Mouse (Mus musculus): ENCODE results near the gene Foxj1. TPM values are rescaled to one million over a fixed set of nuclear protein-coding genes. Genes with fewer than 3 reads are reported as not detected.

The Foxj1 gene
- polyA plus RNA-seq (2015; fragmentation: Illumina TruSeq; extraction: RNeasy Lipid Tissue Mini Kit (QIAGEN cat#74804); ENCODE audit: low read depth, low replicate concordance) = 12.3 TPM

GRCm38 (mm10) chr11:116335244-116336036, at the start of gene Foxj1:
TSS of gene Foxj1 (minus strand) at chr11:116335399.

DNA sequence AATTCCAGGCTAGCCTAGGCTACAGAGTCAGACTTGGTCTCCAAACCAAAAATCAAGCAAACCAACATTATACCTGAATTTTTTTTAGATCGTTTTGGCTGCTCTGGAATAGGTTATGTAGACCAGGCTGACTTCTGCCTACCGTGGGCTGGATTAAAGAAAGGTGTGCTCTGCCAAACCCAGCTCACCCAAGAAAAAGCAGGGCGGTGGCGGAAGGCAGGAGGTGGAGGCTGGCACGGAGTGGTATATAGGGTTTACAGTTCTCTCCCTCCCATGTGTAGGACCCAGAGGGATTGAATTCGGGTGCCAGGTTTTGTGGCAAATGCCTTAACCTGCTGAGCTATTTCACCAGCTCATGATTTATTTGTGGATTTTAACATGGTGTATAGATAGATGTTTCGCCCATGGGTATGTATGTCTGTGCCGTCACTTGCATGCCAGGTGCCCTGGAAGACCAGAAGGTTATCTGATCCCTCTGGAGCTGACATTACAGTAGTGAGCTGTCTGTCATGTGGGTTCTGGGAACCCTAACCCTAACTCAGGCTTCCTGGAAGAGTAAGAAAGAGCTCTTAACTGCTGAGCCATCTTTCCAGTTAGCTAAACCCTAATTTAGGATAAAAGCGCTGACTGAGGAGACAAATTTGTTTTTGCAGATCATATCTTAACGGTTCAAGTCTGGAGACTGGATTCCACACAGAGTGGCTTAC, 28.0 kb downstream of the Foxj1 start, which contains the start of gene Exoc7:
Exoc7 (minus strand) TSS at position 215 of the 707 bp plus-strand sequence.

GRCm38 (mm10) chr11:116280751-116281663, 54.2 kb downstream of the Foxj1 start, which contains the start of gene Galr2:
TSS of gene Galr2 (plus strand) at chr11:116280939.

Other genes with a start within 250 kb of the Foxj1 start
- 423 TPM for gene Wbp2, start 248.4 kb downstream of the Foxj1 start, polyA plus RNA-seq (2015; fragmentation: Illumina TruSeq; extraction: RNeasy Lipid Tissue Mini Kit (QIAGEN cat#74804); ENCODE audit: low read depth, low replicate concordance)
- gene Trim47, start 208.2 kb downstream of the Foxj1 start, polyA plus RNA-seq (2015; fragmentation: Illumina TruSeq; extraction: RNeasy Lipid Tissue Mini Kit (QIAGEN cat#74804); ENCODE audit: low read depth, low replicate concordance) = 4.4 TPM
- gene Trim65, start 204.3 kb downstream of the Foxj1 start, polyA plus RNA-seq (2015; fragmentation: Illumina TruSeq; extraction: RNeasy Lipid Tissue Mini Kit (QIAGEN cat#74804); ENCODE audit: low read depth, low replicate concordance) = 3.2 TPM
- gene Mrpl38, start 196.5 kb downstream of the Foxj1 start, polyA plus RNA-seq (2015; fragmentation: Illumina TruSeq; extraction: RNeasy Lipid Tissue Mini Kit (QIAGEN cat#74804); ENCODE audit: low read depth, low replicate concordance) = 64.8 TPM
- 37.6 TPM for gene Fbf1, start 167.2 kb downstream of the Foxj1 start, polyA plus RNA-seq (2015; fragmentation: Illumina TruSeq; extraction: RNeasy Lipid Tissue Mini Kit (QIAGEN cat#74804); ENCODE audit: low read depth, low replicate concordance)
- gene Ten1, start 136.5 kb downstream of the Foxj1 start, polyA plus RNA-seq (2015; fragmentation: Illumina TruSeq; extraction: RNeasy Lipid Tissue Mini Kit (QIAGEN cat#74804); ENCODE audit: low read depth, low replicate concordance) = 58.6 TPM
- gene Acox1, start 136.4 kb downstream of the Foxj1 start, polyA plus RNA-seq (2015; fragmentation: Illumina TruSeq; extraction: RNeasy Lipid Tissue Mini Kit (QIAGEN cat#74804); ENCODE audit: low read depth, low replicate concordance) = 119 TPM
- gene Evpl, start 97.3 kb downstream of the Foxj1 start, polyA plus RNA-seq (2015; fragmentation: Illumina TruSeq; extraction: RNeasy Lipid Tissue Mini Kit (QIAGEN cat#74804); ENCODE audit: low read depth, low replicate concordance) = 1.3 TPM
- gene Srp68, start 61.2 kb downstream of the Foxj1 start, polyA plus RNA-seq (2015; fragmentation: Illumina TruSeq; extraction: RNeasy Lipid Tissue Mini Kit (QIAGEN cat#74804); ENCODE audit: low read depth, low replicate concordance) = 58.8 TPM
- gene Galr2, start 54.5 kb downstream of the Foxj1 start, polyA plus RNA-seq (2015; fragmentation: Illumina TruSeq; extraction: RNeasy Lipid Tissue Mini Kit (QIAGEN cat#74804); ENCODE audit: low read depth, low replicate concordance) = not detected
- gene Exoc7, start 28.2 kb downstream of the Foxj1 start, polyA plus RNA-seq (2015; fragmentation: Illumina TruSeq; extraction: RNeasy Lipid Tissue Mini Kit (QIAGEN cat#74804); ENCODE audit: low read depth, low replicate concordance) = 74.2 TPM
- gene Rnf157, start 77.6 kb upstream of the Foxj1 start, polyA plus RNA-seq (2015; fragmentation: Illumina TruSeq; extraction: RNeasy Lipid Tissue Mini Kit (QIAGEN cat#74804); ENCODE audit: low read depth, low replicate concordance) = 178 TPM
- 50.3 TPM for gene Ubald2, start 98.7 kb upstream of the Foxj1 start, polyA plus RNA-seq (2015; fragmentation: Illumina TruSeq; extraction: RNeasy Lipid Tissue Mini Kit (QIAGEN cat#74804); ENCODE audit: low read depth, low replicate concordance)
- 0.10 TPM for gene Qrich2, start 130.8 kb upstream of the Foxj1 start, polyA plus RNA-seq (2015; fragmentation: Illumina TruSeq; extraction: RNeasy Lipid Tissue Mini Kit (QIAGEN cat#74804); ENCODE audit: low read depth, low replicate concordance)
- 58.7 TPM for gene Prpsap1, start 158.8 kb upstream of the Foxj1 start, polyA plus RNA-seq (2015; fragmentation: Illumina TruSeq; extraction: RNeasy Lipid Tissue Mini Kit (QIAGEN cat#74804); ENCODE audit: low read depth, low replicate concordance)
- gene Sphk1, start 195.5 kb upstream of the Foxj1 start, polyA plus RNA-seq (2015; fragmentation: Illumina TruSeq; extraction: RNeasy Lipid Tissue Mini Kit (QIAGEN cat#74804); ENCODE audit: low read depth, low replicate concordance) = 4.9 TPM
- gene Ube2o, start 246.0 kb upstream of the Foxj1 start, polyA plus RNA-seq (2015; fragmentation: Illumina TruSeq; extraction: RNeasy Lipid Tissue Mini Kit (QIAGEN cat#74804); ENCODE audit: low read depth, low replicate concordance) = 71.5 TPM

Measured in brain, adult 10 weeks (tissue).